Mouse (Mus musculus): Measurements from ENCODE around the gene Macrod2. TPM values are rescaled to one million over a fixed set of nuclear protein-coding genes. Genes with fewer than 3 reads are reported as not detected.

Macrod2 gene
- polyA plus RNA-seq, 1 experiment from 2014 or later = 75.4 TPM

DNA sequence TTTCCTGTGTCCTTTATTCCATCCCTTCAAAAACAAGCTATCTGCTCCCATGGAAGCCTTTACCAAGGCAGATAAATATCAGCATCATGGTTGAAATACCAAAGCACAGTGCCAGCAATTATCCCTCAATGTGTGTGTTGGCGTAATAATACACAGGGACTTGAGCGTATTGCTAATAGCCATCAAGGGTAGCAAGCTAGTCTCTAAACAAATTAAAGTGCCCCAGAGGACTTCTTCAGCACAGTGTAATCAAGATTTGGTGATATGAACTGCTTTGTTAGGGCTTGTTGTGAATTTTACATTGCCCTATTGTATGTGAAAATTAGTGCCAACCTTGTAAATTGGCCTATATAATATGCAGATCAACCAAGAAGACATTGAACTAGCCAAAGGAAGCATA, 201.8 kb downstream of the Macrod2 start:
- Histone ChIP-seq H3K27ac (no peak overlapping the region), H3K4me3 (replicated peaks) (no peak overlapping the region), H3K36me3 (no peaks in the 10 kb centered on the region), H3K4me2 (replicated peaks) (no peak overlapping the region), H3K4me1 (replicated peaks) (0 out of 2 replicates have a peak, but pooled peaks cover 4% of the 10 kb centered on the region), H3K9ac (replicated peaks) (no peak overlapping the region), H3K27me3 (no peaks in the 10 kb centered on the region), H3K9me3 (no peaks in the 10 kb centered on the region)
- WGBS = 75% methylated on average over 2 of the region's 2 CpGs
- no peak for ATAC-seq

DNA sequence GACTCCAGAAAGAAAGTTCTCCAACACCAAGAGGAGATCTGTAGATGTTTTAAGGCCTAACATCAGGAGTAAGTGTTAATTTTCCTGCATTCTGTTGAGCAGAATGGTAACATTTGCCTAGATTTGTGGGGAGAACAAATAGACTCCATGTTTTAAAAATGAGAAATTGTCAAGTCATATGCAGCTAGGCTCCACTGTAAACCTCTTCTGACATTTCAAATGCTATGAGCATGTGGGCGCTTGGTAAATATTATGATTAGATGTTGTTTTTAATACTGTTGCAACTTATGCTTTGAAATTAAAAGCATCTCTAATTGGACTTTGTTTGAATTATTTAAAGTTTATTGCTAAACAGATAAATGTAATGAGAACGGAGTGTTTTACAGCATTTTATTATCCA, 220.3 kb downstream of the Macrod2 start:
- Histone ChIP-seq H3K36me3 (no peaks in the 10 kb centered on the region), H3K27ac (no peak overlapping the region), H3K9me3 (no peaks in the 10 kb centered on the region), H3K4me2 (replicated peaks) (no peak overlapping the region), H3K4me1 (replicated peaks) (no peaks in the 10 kb centered on the region; the same call in 1 of the 2 replicates), H3K27me3 (no peaks in the 10 kb centered on the region), H3K9ac (replicated peaks) (no peak overlapping the region), H3K4me3 (replicated peaks) (no peak overlapping the region)
- WGBS = 96% methylated on average over 2 of the region's 2 CpGs
- no peak for ATAC-seq

DNA sequence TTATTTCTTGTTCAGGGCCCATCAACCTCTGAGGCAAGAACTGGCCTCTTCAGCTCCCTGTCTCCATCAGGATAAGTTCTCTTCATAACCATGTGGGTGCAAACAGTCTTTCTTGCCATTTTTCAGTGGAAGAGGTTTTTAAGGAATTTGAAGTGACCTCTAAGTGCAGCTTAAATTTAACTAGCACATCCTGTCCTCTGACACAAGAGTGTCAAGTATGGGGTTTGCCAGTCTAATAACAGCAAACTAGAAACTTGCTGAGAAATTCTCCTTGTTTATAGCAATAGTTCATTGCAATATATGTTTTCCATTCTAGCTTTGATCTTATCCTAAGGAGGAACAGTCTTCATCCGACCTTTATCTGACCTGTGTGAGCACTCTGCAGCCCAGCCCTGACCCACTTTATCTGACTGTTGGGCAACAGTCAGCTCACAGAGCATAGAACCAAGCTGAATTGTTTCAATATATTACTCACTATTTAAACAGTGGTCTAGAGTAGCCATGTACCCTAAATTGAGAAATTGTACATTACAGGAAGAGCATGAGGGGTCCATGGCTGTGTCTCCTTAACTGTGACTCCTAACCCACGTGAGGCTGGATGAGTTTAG, 226.7 kb downstream of the Macrod2 start:
- Histone ChIP-seq H3K27ac (no peak overlapping the region), H3K27me3 (no peaks in the 10 kb centered on the region), H3K36me3 (no peaks in the 10 kb centered on the region), H3K9ac (replicated peaks) (no peak overlapping the region), H3K9me3 (no peaks in the 10 kb centered on the region), H3K4me3 (replicated peaks) (no peak overlapping the region), H3K4me1 (replicated peaks) (no peaks in the 10 kb centered on the region; the same call in 1 of the 2 replicates), H3K4me2 (replicated peaks) (no peak overlapping the region)
- WGBS = 81% methylated on average over 2 of the region's 2 CpGs
- no peak for ATAC-seq

DNA sequence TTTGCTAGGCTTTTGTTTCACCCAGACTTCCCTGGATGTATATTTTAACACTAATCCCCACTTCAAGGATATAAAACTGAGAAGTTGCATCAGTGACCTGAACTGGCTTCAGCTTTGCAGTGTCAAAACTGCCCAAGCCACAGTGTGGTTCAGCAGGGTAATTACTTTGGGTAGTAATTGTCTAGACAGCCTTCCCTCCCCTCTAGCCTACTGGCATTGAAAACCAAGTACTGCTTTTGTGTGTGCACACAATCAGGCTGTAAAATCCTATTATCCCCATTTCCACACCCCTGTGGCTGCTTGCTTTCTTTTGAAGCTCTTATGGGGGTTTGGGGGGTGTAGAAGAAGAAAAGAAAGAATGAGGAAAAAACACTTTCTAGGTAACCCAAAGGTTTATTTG, 258.4 kb downstream of the Macrod2 start:
- H3K27ac ChIP-seq = no peak overlapping the region
- 0 out of 2 replicates have a peak, but pooled peaks cover 4% of the 10 kb centered on the region for H3K36me3 ChIP-seq
- peaks cover 25% of the 10 kb centered on the region for H3K4me1 ChIP-seq (replicated peaks)
- H3K9ac ChIP-seq (replicated peaks) = no peak overlapping the region
- peak; percentile 92 for ATAC-seq
- peaks cover 8% of the 10 kb centered on the region; the same call in 1 of the 2 replicates for H3K27me3 ChIP-seq
- no peak overlapping the region for H3K4me3 ChIP-seq (replicated peaks)
- H3K4me2 ChIP-seq (replicated peaks) = no peak overlapping the region
- no peaks in the 10 kb centered on the region for H3K9me3 ChIP-seq

DNA sequence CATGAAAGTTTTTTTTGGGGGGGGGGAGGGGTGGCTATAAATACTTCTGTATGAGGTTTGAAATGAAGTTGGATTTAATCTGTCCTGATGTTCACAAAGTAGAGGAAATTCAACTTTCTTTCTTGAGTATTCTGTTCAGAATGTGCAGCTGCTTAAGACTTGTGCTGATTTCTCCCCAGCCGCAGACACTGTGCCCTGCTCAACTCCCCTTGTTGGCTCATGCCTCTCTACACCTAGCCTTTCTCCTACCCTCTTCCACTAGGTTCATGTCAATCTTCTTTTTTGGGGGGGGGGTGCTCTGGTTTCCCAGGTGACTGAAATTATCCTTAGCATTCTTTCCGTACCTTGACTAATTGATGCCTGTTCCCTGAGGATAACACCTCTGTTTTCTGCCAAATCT, 258.9 kb downstream of the Macrod2 start:
- H3K27ac ChIP-seq = no peak overlapping the region
- H3K4me2 ChIP-seq (replicated peaks) = no peak overlapping the region
- ATAC-seq = peak; percentile 76
- WGBS = 16% methylated on average over 2 of the region's 2 CpGs
- H3K4me3 ChIP-seq (replicated peaks) = no peak overlapping the region
- no peak overlapping the region for H3K9ac ChIP-seq (replicated peaks)
- peaks cover 21% of the 10 kb centered on the region for H3K4me1 ChIP-seq (replicated peaks)
- H3K27me3 ChIP-seq = peaks cover 5% of the 10 kb centered on the region; the same call in 1 of the 2 replicates
- peaks cover 6% of the 10 kb centered on the region for H3K36me3 ChIP-seq
- H3K9me3 ChIP-seq = no peaks in the 10 kb centered on the region

DNA sequence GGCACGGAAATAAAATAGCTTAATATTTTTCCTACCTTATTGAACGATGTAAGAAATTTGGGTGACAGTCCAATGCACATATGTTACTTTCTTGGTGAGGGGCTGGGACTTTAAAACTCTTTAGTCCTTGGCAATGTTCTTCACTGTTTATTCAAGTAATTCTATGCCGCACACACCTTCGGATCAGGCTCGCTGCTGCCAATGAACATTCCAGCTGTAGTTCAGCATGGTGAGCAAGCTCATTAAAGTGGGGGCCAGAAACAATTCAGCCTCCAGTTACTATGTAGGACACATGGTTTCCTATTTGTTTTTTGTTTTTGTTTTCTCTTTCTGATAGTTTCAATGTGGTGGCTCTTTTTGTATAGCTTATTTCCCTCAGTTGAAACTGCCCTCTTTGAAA, 267.6 kb downstream of the Macrod2 start:
- H3K27me3 ChIP-seq = no peaks in the 10 kb centered on the region
- H3K9me3 ChIP-seq = no peaks in the 10 kb centered on the region
- H3K9ac ChIP-seq (replicated peaks) = no peak overlapping the region
- no peak overlapping the region for H3K4me3 ChIP-seq (replicated peaks)
- no peak overlapping the region for H3K4me2 ChIP-seq (replicated peaks)
- no peak for ATAC-seq
- 86% methylated on average over 5 of the region's 5 CpGs for WGBS
- H3K27ac ChIP-seq = no peak overlapping the region
- H3K4me1 ChIP-seq (replicated peaks) = peaks cover 39% of the 10 kb centered on the region
- H3K36me3 ChIP-seq = peaks cover 32% of the 10 kb centered on the region

DNA sequence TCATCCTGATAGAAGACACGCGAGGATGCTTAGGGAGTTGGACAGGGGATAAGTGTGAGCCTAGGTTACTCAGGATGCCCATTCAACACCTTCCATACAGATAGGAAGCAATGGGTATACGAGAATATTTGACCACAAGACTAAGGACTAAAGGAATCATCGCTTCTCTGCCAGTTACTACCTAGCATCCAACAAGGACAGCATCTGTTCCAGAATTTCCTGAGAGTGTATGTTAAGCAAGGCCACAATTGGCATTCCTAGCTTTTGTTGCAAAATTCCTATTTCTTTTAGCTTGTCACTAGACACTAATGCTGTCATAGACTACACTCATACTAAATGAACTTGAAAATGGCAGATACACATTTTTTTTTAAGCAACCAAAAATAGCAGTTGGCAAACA, 269.3 kb downstream of the Macrod2 start:
- Histone ChIP-seq H3K4me1 (replicated peaks) (peaks cover 42% of the 10 kb centered on the region), H3K9ac (replicated peaks) (no peak overlapping the region), H3K9me3 (no peaks in the 10 kb centered on the region), H3K4me3 (replicated peaks) (no peak overlapping the region), H3K27ac (no peak overlapping the region), H3K36me3 (peaks cover 28% of the 10 kb centered on the region), H3K4me2 (replicated peaks) (no peak overlapping the region), H3K27me3 (no peaks in the 10 kb centered on the region)
- no peak for ATAC-seq
- 91% methylated on average over 4 of the region's 4 CpGs for WGBS

DNA sequence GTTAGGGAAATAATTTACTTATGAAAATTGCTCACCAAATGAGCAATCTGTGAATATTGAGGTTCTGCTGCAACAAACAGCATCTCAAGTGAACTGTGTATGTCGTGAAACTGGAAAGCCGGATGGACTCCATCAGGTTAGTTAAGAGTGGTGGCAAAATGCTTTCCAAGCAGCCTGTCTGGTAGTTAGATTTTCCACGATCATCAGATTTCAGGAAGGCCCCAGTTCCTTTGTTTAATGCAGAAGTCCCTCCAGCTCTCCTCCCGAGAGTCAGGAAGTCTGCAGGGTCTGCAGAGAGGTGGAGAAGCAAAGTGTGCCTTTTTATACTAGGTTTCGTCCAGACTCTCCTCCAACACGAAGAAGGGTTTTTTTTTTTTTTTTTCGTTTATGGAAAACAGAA, 271.7 kb downstream of the Macrod2 start:
- ATAC-seq = no peak
- WGBS = 13% methylated on average over 7 of the region's 7 CpGs
- Histone ChIP-seq H3K9ac (replicated peaks) (peak overlapping the region; percentile 63), H3K4me1 (replicated peaks) (peaks cover 42% of the 10 kb centered on the region), H3K9me3 (no peaks in the 10 kb centered on the region), H3K36me3 (peaks cover 6% of the 10 kb centered on the region; the same call in 1 of the 2 replicates), H3K4me3 (replicated peaks) (peak overlapping the region; percentile 72), H3K27ac (0 out of 2 replicates have a peak overlapping the region, but pooled peaks have one; percentile 25), H3K4me2 (replicated peaks) (peak overlapping the region; percentile 66), H3K27me3 (no peaks in the 10 kb centered on the region)

DNA sequence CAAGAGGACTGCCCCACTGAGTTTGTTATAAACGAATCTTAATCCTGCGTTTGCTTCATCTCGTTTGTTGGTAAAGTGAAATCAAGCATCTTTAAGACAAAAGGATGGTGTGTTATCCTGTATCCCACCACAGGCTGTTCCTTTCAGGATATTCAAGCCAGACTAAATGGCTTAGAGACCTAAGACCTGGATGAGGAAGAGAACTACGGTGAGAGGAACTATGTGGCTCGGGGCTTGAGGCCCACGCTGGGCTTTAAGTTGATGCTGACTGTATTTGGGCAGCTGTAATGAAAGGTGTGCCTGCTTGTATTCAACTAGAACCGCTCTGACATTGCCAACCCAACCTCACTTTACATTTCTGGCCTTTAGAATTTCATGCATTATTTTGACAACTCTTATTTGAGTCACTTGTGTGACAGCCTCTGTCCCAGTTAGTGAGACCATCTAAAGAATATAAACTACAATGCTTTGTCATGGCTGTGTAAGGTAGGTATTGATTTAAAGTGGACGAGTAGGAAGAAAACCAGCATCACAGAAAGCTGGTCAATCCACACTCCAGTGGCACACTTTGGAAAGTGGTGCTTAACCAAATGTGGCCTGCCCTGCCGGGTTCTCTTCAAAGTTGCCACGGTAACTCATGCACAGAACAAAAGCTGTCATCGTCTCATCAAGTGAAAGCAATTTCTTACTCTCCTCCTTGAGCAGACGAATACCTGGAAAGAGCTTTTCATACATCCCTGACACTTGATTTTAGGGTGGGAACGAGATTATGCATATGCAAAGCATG, 272.3 kb downstream of the Macrod2 start:
- Histone ChIP-seq H3K9me3 (no peaks in the 10 kb centered on the region), H3K4me3 (replicated peaks) (peak overlapping the region; percentile 72), H3K4me1 (replicated peaks) (peaks cover 42% of the 10 kb centered on the region), H3K4me2 (replicated peaks) (peak overlapping the region; percentile 66), H3K27ac (peak overlapping the region; percentile 40; the same call in 1 of the 2 replicates), H3K9ac (replicated peaks) (peak overlapping the region; percentile 63), H3K36me3 (peaks cover 6% of the 10 kb centered on the region; the same call in 1 of the 2 replicates), H3K27me3 (no peaks in the 10 kb centered on the region)
- ATAC-seq = no peak
- 9% methylated on average over 13 of the region's 13 CpGs for WGBS

DNA sequence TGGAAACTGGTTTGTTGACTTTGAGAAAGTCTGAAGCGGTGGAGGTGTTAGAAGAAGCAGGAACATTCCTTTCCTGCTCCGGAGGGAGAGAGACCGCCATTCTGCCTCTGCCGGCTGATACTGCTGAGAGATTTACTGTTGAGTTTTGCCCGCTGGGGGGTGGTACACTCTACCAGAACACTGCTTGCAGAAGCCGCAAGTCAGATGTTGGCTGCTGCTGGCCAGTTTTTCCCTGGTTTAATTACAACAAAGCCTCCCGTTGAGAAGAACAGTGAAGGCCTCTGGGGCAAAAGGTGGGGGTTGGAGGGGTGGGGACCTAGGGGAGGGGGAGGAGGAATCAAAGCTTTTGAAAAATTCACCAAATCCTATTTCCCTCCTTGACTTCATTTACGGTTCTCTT, 273.2 kb downstream of the Macrod2 start:
- 0% methylated on average over 8 of the region's 8 CpGs for WGBS
- Histone ChIP-seq H3K36me3 (no peaks in the 10 kb centered on the region), H3K9ac (replicated peaks) (peak overlapping the region; percentile 63), H3K4me1 (replicated peaks) (peaks cover 38% of the 10 kb centered on the region), H3K27me3 (no peaks in the 10 kb centered on the region), H3K4me2 (replicated peaks) (peak overlapping the region; percentile 66), H3K27ac (peak overlapping the region; percentile 83), H3K9me3 (no peaks in the 10 kb centered on the region), H3K4me3 (replicated peaks) (peak overlapping the region; percentile 72)
- peak; percentile 66 for ATAC-seq

GRCm38 (mm10) chr2:140669081-140669480, 274.0 kb downstream of the Macrod2 start:
- WGBS = 3% methylated on average over 2 of the region's 2 CpGs
- H3K9ac ChIP-seq (replicated peaks) = peak overlapping the region; percentile 63
- no peaks in the 10 kb centered on the region for H3K36me3 ChIP-seq
- H3K27me3 ChIP-seq = no peaks in the 10 kb centered on the region
- H3K4me2 ChIP-seq (replicated peaks) = peak overlapping the region; percentile 66
- no peaks in the 10 kb centered on the region for H3K9me3 ChIP-seq
- peaks cover 32% of the 10 kb centered on the region for H3K4me1 ChIP-seq (replicated peaks)
- peak overlapping the region; percentile 72 for H3K4me3 ChIP-seq (replicated peaks)
- ATAC-seq = no peak
- H3K27ac ChIP-seq = peak overlapping the region; percentile 83

DNA sequence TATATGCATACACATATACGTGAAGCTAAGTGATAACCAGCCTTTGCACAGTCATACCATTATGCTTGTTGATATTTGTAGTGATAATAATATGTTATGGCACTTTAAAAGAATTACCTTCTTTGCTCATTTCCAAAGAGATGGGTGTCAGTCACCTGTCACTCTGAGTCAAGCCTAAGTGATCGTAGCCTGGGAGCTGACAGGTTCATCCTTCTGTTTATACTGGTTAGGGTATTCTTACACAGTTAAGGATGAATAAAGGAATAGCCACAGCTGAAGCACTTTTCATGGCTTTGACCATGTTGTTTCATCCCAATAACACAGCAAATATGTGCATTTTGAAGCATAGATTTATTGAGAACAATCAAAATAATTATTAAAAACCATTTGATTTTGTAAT, 274.7 kb downstream of the Macrod2 start:
- H3K27me3 ChIP-seq = no peaks in the 10 kb centered on the region
- no peaks in the 10 kb centered on the region for H3K9me3 ChIP-seq
- no peaks in the 10 kb centered on the region for H3K36me3 ChIP-seq
- peaks cover 25% of the 10 kb centered on the region for H3K4me1 ChIP-seq (replicated peaks)
- peak overlapping the region; percentile 64 for H3K4me2 ChIP-seq (replicated peaks)
- H3K4me3 ChIP-seq (replicated peaks) = peak overlapping the region; percentile 72
- ATAC-seq = no peak
- peak overlapping the region; percentile 69 for H3K27ac ChIP-seq
- peak overlapping the region; percentile 86 for H3K9ac ChIP-seq (replicated peaks)
- 10% methylated on average over 2 of the region's 2 CpGs for WGBS
